Mouse (Mus musculus): Measurements from ENCODE around the gene Rpl36. TPM values are rescaled to one million over a fixed set of nuclear protein-coding genes. Genes with fewer than 3 reads are reported as not detected.

The Rpl36 gene
- polyA plus RNA-seq, 1 experiment, result 4,005 TPM

- Histone ChIP-seq H3ac (ENCODE audit: control insufficient read depth, insufficient read length, low read depth) (no peak overlapping the region), H3K27me3 (ENCODE audit: control insufficient read depth, insufficient read depth, insufficient read length) (peaks cover 34% of the 10 kb centered on the region), H3K79me2 (ENCODE audit: control insufficient read depth, insufficient read depth) (no peaks in the 10 kb centered on the region), H3K79me3 (ENCODE audit: low read depth) (no peaks in the 10 kb centered on the region), H3K36me3 (ENCODE audit: control insufficient read depth, insufficient read depth) (no peaks in the 10 kb centered on the region), H3K4me3 (ENCODE audit: insufficient read depth, poor library complexity, severe bottlenecking) (no peak overlapping the region)
- TF ChIP-seq FOSL1 (IDR thresholded peaks at IDR 0.05; ENCODE audit: insufficient read depth, low read length, poor library complexity, severe bottlenecking) (no peak), MYOD1 (IDR thresholded peaks at IDR 0.05; ENCODE audit: control insufficient read depth, insufficient read length, low read depth) (no peak), MAX (IDR thresholded peaks at IDR 0.05) (no peak), CEBPB (IDR thresholded peaks at IDR 0.05; ENCODE audit: low read depth) (no peak), USF1 (IDR thresholded peaks at IDR 0.05; ENCODE audit: low read depth) (no peak), MYOG (IDR thresholded peaks at IDR 0.05; ENCODE audit: control insufficient read depth, extremely low read depth, insufficient read length) (no peak), CTCF (IDR thresholded peaks at IDR 0.05; ENCODE audit: control insufficient read depth, insufficient read depth, insufficient read length) (no peak)
Observed at GRCm38 (mm10) chr17:56634023-56634422, 20.8 kb downstream of the Rpl36 start.

- no peaks in the 10 kb centered on the region for H3K79me2 ChIP-seq (ENCODE audit: control insufficient read depth, insufficient read depth)
- no peak for TF ChIP-seq MYOG (IDR thresholded peaks at IDR 0.05; ENCODE audit: control insufficient read depth, extremely low read depth, insufficient read length)
- TF ChIP-seq USF1 (IDR thresholded peaks at IDR 0.05; ENCODE audit: low read depth), result no peak
- no peak for TF ChIP-seq MYOD1 (IDR thresholded peaks at IDR 0.05; ENCODE audit: control insufficient read depth, insufficient read length, low read depth)
- TF ChIP-seq FOSL1 (IDR thresholded peaks at IDR 0.05; ENCODE audit: insufficient read depth, low read length, poor library complexity, severe bottlenecking), result no peak
- TF ChIP-seq CTCF (IDR thresholded peaks at IDR 0.05; ENCODE audit: control insufficient read depth, insufficient read depth, insufficient read length), result no peak
- no peaks in the 10 kb centered on the region for H3K36me3 ChIP-seq (ENCODE audit: control insufficient read depth, insufficient read depth)
- no peak overlapping the region for H3K4me3 ChIP-seq (ENCODE audit: insufficient read depth, poor library complexity, severe bottlenecking)
- H3ac ChIP-seq (ENCODE audit: control insufficient read depth, insufficient read length, low read depth), result no peak overlapping the region
- H3K27me3 ChIP-seq (ENCODE audit: control insufficient read depth, insufficient read depth, insufficient read length), result peaks cover 9% of the 10 kb centered on the region
- H3K79me3 ChIP-seq (ENCODE audit: low read depth), result no peaks in the 10 kb centered on the region
Observed at GRCm38 (mm10) chr17:56643237-56643636, 30.0 kb downstream of the Rpl36 start.

DNA sequence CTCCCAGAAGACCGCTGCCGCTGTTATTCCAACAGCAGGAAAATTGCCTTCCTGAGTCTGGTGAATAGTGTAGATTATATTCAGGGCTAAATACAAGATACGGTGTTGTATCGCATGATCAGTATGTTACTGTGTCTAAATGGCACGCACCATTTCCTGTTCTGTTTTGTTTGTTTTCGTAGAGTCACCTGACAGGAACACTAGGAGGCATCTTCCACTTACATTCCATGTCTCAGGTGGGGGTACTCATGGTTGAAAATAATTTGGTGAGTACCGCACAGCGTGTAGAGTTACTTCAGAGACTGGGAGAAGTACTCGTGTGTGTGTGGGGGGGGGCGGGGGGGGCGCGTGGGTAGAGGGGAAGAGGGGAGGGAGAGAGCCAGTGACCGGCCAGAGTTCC is 34.3 kb downstream of the Rpl36 start:
- no peaks in the 10 kb centered on the region for H3K27me3 ChIP-seq (ENCODE audit: control insufficient read depth, insufficient read depth, insufficient read length)
- no peaks in the 10 kb centered on the region for H3K79me2 ChIP-seq (ENCODE audit: control insufficient read depth, insufficient read depth)
- no peaks in the 10 kb centered on the region for H3K79me3 ChIP-seq (ENCODE audit: low read depth)
- H3K36me3 ChIP-seq (ENCODE audit: control insufficient read depth, insufficient read depth), result no peaks in the 10 kb centered on the region
- no peak for TF ChIP-seq MYOD1 (IDR thresholded peaks at IDR 0.05; ENCODE audit: control insufficient read depth, insufficient read length, low read depth)
- TF ChIP-seq USF1 (IDR thresholded peaks at IDR 0.05; ENCODE audit: low read depth), result no peak
- TF ChIP-seq FOSL1 (IDR thresholded peaks at IDR 0.05; ENCODE audit: insufficient read depth, low read length, poor library complexity, severe bottlenecking), result no peak
- TF ChIP-seq CTCF (IDR thresholded peaks at IDR 0.05; ENCODE audit: control insufficient read depth, insufficient read depth, insufficient read length), result no peak
- no peak for TF ChIP-seq MAX (IDR thresholded peaks at IDR 0.05)
- TF ChIP-seq CEBPB (IDR thresholded peaks at IDR 0.05; ENCODE audit: low read depth), result no peak
- TF ChIP-seq MYOG (IDR thresholded peaks at IDR 0.05; ENCODE audit: control insufficient read depth, extremely low read depth, insufficient read length), result no peak
- H3K4me3 ChIP-seq (ENCODE audit: insufficient read depth, poor library complexity, severe bottlenecking), result no peak overlapping the region
- no peak overlapping the region for H3ac ChIP-seq (ENCODE audit: control insufficient read depth, insufficient read length, low read depth)

- H3K79me3 ChIP-seq (ENCODE audit: low read depth), result no peaks in the 10 kb centered on the region
- H3ac ChIP-seq (ENCODE audit: control insufficient read depth, insufficient read length, low read depth), result no peak overlapping the region
- TF ChIP-seq CTCF (IDR thresholded peaks at IDR 0.05; ENCODE audit: control insufficient read depth, insufficient read depth, insufficient read length), result no peak
- TF ChIP-seq MYOD1 (IDR thresholded peaks at IDR 0.05; ENCODE audit: control insufficient read depth, insufficient read length, low read depth), result no peak
- no peak for TF ChIP-seq USF1 (IDR thresholded peaks at IDR 0.05; ENCODE audit: low read depth)
- TF ChIP-seq MAX (IDR thresholded peaks at IDR 0.05), result no peak
- no peak for TF ChIP-seq MYOG (IDR thresholded peaks at IDR 0.05; ENCODE audit: control insufficient read depth, extremely low read depth, insufficient read length)
- TF ChIP-seq FOSL1 (IDR thresholded peaks at IDR 0.05; ENCODE audit: insufficient read depth, low read length, poor library complexity, severe bottlenecking), result no peak
- TF ChIP-seq CEBPB (IDR thresholded peaks at IDR 0.05; ENCODE audit: low read depth), result no peak
- H3K79me2 ChIP-seq (ENCODE audit: control insufficient read depth, insufficient read depth), result no peaks in the 10 kb centered on the region
- H3K27me3 ChIP-seq (ENCODE audit: control insufficient read depth, insufficient read depth, insufficient read length), result peaks cover 5% of the 10 kb centered on the region
- H3K36me3 ChIP-seq (ENCODE audit: control insufficient read depth, insufficient read depth), result no peaks in the 10 kb centered on the region
- no peak overlapping the region for H3K4me3 ChIP-seq (ENCODE audit: insufficient read depth, poor library complexity, severe bottlenecking)
Observed at GRCm38 (mm10) chr17:56651801-56652200, 38.6 kb downstream of the Rpl36 start.

DNA sequence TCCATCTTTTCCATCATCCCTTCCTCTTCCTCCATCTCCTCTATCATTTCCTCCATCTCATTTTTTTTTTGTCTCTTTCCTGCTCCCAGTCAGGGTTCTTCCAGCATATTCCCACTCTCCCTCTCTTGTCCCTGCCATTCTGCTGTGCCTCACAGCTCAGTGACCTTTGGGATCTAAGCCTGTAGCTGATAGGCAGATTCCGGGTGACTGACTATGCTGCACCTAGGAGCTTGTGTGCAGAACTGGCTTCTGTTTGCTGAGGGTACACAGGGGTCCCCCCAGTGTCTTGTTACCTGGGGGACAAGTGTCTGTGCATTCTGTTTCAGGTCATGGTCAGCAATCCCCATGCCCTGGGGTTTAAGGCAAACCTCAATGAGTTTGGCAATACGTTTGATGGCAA is 41.6 kb downstream of the Rpl36 start:
- peaks cover 5% of the 10 kb centered on the region for H3K27me3 ChIP-seq (ENCODE audit: control insufficient read depth, insufficient read depth, insufficient read length)
- TF ChIP-seq CEBPB (IDR thresholded peaks at IDR 0.05; ENCODE audit: low read depth) (no peak), MAX (IDR thresholded peaks at IDR 0.05) (no peak), USF1 (IDR thresholded peaks at IDR 0.05; ENCODE audit: low read depth) (no peak), FOSL1 (IDR thresholded peaks at IDR 0.05; ENCODE audit: insufficient read depth, low read length, poor library complexity, severe bottlenecking) (no peak), MYOD1 (IDR thresholded peaks at IDR 0.05; ENCODE audit: control insufficient read depth, insufficient read length, low read depth) (no peak)
- H3K4me3 ChIP-seq (ENCODE audit: insufficient read depth, poor library complexity, severe bottlenecking), result no peak overlapping the region
- H3K79me2 ChIP-seq (ENCODE audit: control insufficient read depth, insufficient read depth), result no peaks in the 10 kb centered on the region
- no peaks in the 10 kb centered on the region for H3K79me3 ChIP-seq (ENCODE audit: low read depth)
- H3K36me3 ChIP-seq (ENCODE audit: control insufficient read depth, insufficient read depth), result no peaks in the 10 kb centered on the region
- no peak overlapping the region for H3ac ChIP-seq (ENCODE audit: control insufficient read depth, insufficient read length, low read depth)

- H3K36me3 ChIP-seq (ENCODE audit: control insufficient read depth, insufficient read depth), result no peaks in the 10 kb centered on the region
- peaks cover 5% of the 10 kb centered on the region for H3K27me3 ChIP-seq (ENCODE audit: control insufficient read depth, insufficient read depth, insufficient read length)
- no peak overlapping the region for H3K4me3 ChIP-seq (ENCODE audit: insufficient read depth, poor library complexity, severe bottlenecking)
- no peaks in the 10 kb centered on the region for H3K79me2 ChIP-seq (ENCODE audit: control insufficient read depth, insufficient read depth)
- no peak for TF ChIP-seq CEBPB (IDR thresholded peaks at IDR 0.05; ENCODE audit: low read depth)
- no peak for TF ChIP-seq USF1 (IDR thresholded peaks at IDR 0.05; ENCODE audit: low read depth)
- no peak for TF ChIP-seq FOSL1 (IDR thresholded peaks at IDR 0.05; ENCODE audit: insufficient read depth, low read length, poor library complexity, severe bottlenecking)
- no peak for TF ChIP-seq CTCF (IDR thresholded peaks at IDR 0.05; ENCODE audit: control insufficient read depth, insufficient read depth, insufficient read length)
- no peak for TF ChIP-seq MYOG (IDR thresholded peaks at IDR 0.05; ENCODE audit: control insufficient read depth, extremely low read depth, insufficient read length)
- no peak for TF ChIP-seq MAX (IDR thresholded peaks at IDR 0.05)
- no peak for TF ChIP-seq MYOD1 (IDR thresholded peaks at IDR 0.05; ENCODE audit: control insufficient read depth, insufficient read length, low read depth)
- H3ac ChIP-seq (ENCODE audit: control insufficient read depth, insufficient read length, low read depth), result no peak overlapping the region
- H3K79me3 ChIP-seq (ENCODE audit: low read depth), result no peaks in the 10 kb centered on the region
Observed at GRCm38 (mm10) chr17:56655311-56655710, 42.1 kb downstream of the Rpl36 start.

Data from C2C12 (cell line).